Mouse (Mus musculus): ENCODE measurements around the gene Gm42372. TPM values are rescaled to one million over a fixed set of nuclear protein-coding genes. Genes with fewer than 3 reads are reported as not detected.

Gene Gm42372
- polyA plus RNA-seq, 1 experiment from 2014 or later: 0.32 TPM

DNA sequence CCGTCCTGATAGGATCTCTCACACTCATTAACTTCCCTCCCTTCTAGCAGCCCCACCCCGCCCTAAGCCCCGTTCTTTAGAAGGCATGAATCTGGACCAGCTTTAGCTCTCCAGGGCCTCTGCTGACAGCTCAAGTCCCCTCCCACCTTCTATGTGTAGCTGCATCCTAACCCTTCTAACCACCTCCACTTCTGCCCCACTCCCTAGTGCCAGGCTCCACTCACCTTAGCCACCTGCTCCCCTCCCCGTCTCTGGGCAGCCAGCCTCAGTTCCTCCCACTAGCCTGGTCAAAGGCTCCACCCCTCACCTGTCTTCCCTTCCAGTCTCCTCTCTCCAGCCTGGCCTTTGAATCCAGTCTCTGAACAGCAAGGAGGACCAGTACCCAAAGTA, 42.6 kb downstream of the Gm42372 start:
- H3K27me3 ChIP-seq (replicated peaks; ENCODE audit: control insufficient read depth, insufficient read depth, low read length): no peaks in the 10 kb centered on the region
- H3K9me3 ChIP-seq (ENCODE audit: control insufficient read depth, low read length): no peaks in the 10 kb centered on the region
- H3K9ac ChIP-seq (ENCODE audit: low read depth, low read length): peak overlapping the region; percentile 92; the same call in 1 of the 2 replicates
- peak; percentile 2; the same call in 1 of the 2 replicates for ATAC-seq
- 48% methylated on average over 4 of the region's 4 CpGs for WGBS
- peaks cover 13% of the 10 kb centered on the region for H3K36me3 ChIP-seq (ENCODE audit: control insufficient read depth, insufficient read depth, low read length)
- H3K4me3 ChIP-seq (ENCODE audit: low read length): peak overlapping the region; percentile 16
- H3K4me2 ChIP-seq (ENCODE audit: low read depth, low read length): peak overlapping the region; percentile 34
- H3K4me1 ChIP-seq (ENCODE audit: control insufficient read depth, insufficient read depth, low read length): peaks cover 41% of the 10 kb centered on the region
- H3K27ac ChIP-seq (ENCODE audit: low read length): peak overlapping the region; percentile 83

- Histone ChIP-seq H3K4me1 (ENCODE audit: control insufficient read depth, insufficient read depth, low read length) (peaks cover 41% of the 10 kb centered on the region), H3K36me3 (ENCODE audit: control insufficient read depth, insufficient read depth, low read length) (peaks cover 7% of the 10 kb centered on the region), H3K27me3 (replicated peaks; ENCODE audit: control insufficient read depth, insufficient read depth, low read length) (no peaks in the 10 kb centered on the region), H3K27ac (ENCODE audit: low read length) (peak overlapping the region; percentile 95), H3K9ac (ENCODE audit: low read depth, low read length) (peak overlapping the region; percentile 92), H3K4me3 (ENCODE audit: low read length) (peak overlapping the region; percentile 90), H3K4me2 (ENCODE audit: low read depth, low read length) (peak overlapping the region; percentile 77), H3K9me3 (ENCODE audit: control insufficient read depth, low read length) (no peaks in the 10 kb centered on the region)
- WGBS: 72% methylated on average over 9 of the region's 9 CpGs
- no peak for ATAC-seq
Observed at GRCm38 (mm10) chr7:17025896-17026622, 43.2 kb downstream of the Gm42372 start.

- Histone ChIP-seq H3K27me3 (replicated peaks; ENCODE audit: control insufficient read depth, insufficient read depth, low read length) (no peaks in the 10 kb centered on the region), H3K36me3 (ENCODE audit: control insufficient read depth, insufficient read depth, low read length) (peaks cover 9% of the 10 kb centered on the region), H3K27ac (ENCODE audit: low read length) (peak overlapping the region; percentile 95), H3K4me3 (ENCODE audit: low read length) (peak overlapping the region; percentile 90), H3K9me3 (ENCODE audit: control insufficient read depth, low read length) (no peaks in the 10 kb centered on the region), H3K4me1 (ENCODE audit: control insufficient read depth, insufficient read depth, low read length) (peaks cover 41% of the 10 kb centered on the region), H3K4me2 (ENCODE audit: low read depth, low read length) (peak overlapping the region; percentile 77), H3K9ac (ENCODE audit: low read depth, low read length) (peak overlapping the region; percentile 92)
- ATAC-seq: peak; percentile 59
- WGBS: 6% methylated on average over 24 of the region's 24 CpGs
Observed at GRCm38 (mm10) chr7:17026710-17027587, 44.1 kb downstream of the Gm42372 start.

- peak; percentile 82 for ATAC-seq
- H3K36me3 ChIP-seq (ENCODE audit: control insufficient read depth, insufficient read depth, low read length): peaks cover 8% of the 10 kb centered on the region
- H3K4me1 ChIP-seq (ENCODE audit: control insufficient read depth, insufficient read depth, low read length): peaks cover 41% of the 10 kb centered on the region
- H3K9ac ChIP-seq (ENCODE audit: low read depth, low read length): peak within 1 kb of the TSS; percentile 92
- H3K27me3 ChIP-seq (replicated peaks; ENCODE audit: control insufficient read depth, insufficient read depth, low read length): no peaks in the 10 kb centered on the region
- peak within 1 kb of the TSS; percentile 90 for H3K4me3 ChIP-seq (ENCODE audit: low read length)
- peak within 1 kb of the TSS; percentile 77 for H3K4me2 ChIP-seq (ENCODE audit: low read depth, low read length)
- H3K9me3 ChIP-seq (ENCODE audit: control insufficient read depth, low read length): no peaks in the 10 kb centered on the region
- WGBS: under 1% methylated on average over 49 of the region's 58 CpGs
- H3K27ac ChIP-seq (ENCODE audit: low read length): peak within 1 kb of the TSS; percentile 95
Observed at GRCm38 (mm10) chr7:17027588-17028343, 44.9 kb downstream of the Gm42372 start, which contains the start of gene Ppp5c. Gene Ppp5c (minus strand): TSS chr7:17027924.

DNA sequence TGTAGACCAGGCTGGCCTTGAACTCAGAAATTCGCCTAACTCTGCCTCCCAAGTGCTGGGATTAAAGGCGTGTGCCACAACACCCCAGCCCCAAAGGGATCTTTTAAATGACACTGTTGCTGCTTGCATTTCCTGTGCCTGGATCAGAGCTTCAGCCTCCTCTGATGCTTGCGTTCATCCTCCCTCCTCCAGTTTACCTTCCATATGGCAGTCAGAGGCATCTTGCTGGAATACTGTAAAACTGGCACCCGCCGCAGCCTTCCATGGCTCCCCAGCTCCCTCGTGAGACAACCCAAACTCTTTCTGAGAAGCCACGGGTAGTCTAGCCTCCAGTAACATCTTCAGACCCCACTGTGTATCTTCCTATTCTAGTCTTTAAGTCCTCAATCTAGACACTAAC, 46.0 kb downstream of the Gm42372 start:
- no peaks in the 10 kb centered on the region for H3K27me3 ChIP-seq (replicated peaks; ENCODE audit: control insufficient read depth, insufficient read depth, low read length)
- WGBS: 71% methylated on average over 7 of the region's 7 CpGs
- H3K9me3 ChIP-seq (ENCODE audit: control insufficient read depth, low read length): no peaks in the 10 kb centered on the region
- H3K27ac ChIP-seq (ENCODE audit: low read length): peak overlapping the region; percentile 95; the same call in 1 of the 2 replicates
- ATAC-seq: no peak
- H3K36me3 ChIP-seq (ENCODE audit: control insufficient read depth, insufficient read depth, low read length): peaks cover 11% of the 10 kb centered on the region; the same call in 1 of the 2 replicates
- no peak overlapping the region for H3K4me3 ChIP-seq (ENCODE audit: low read length)
- peaks cover 34% of the 10 kb centered on the region for H3K4me1 ChIP-seq (ENCODE audit: control insufficient read depth, insufficient read depth, low read length)
- H3K4me2 ChIP-seq (ENCODE audit: low read depth, low read length): no peak overlapping the region; the same call in 1 of the 2 replicates
- H3K9ac ChIP-seq (ENCODE audit: low read depth, low read length): no peak overlapping the region

GRCm38 (mm10) chr7:17030239-17030638, 47.4 kb downstream of the Gm42372 start:
- H3K4me3 ChIP-seq (ENCODE audit: low read length): no peak overlapping the region
- H3K27me3 ChIP-seq (replicated peaks; ENCODE audit: control insufficient read depth, insufficient read depth, low read length): no peaks in the 10 kb centered on the region
- peaks cover 21% of the 10 kb centered on the region for H3K4me1 ChIP-seq (ENCODE audit: control insufficient read depth, insufficient read depth, low read length)
- H3K4me2 ChIP-seq (ENCODE audit: low read depth, low read length): no peak overlapping the region
- no peak for ATAC-seq
- H3K9ac ChIP-seq (ENCODE audit: low read depth, low read length): no peak overlapping the region
- H3K36me3 ChIP-seq (ENCODE audit: control insufficient read depth, insufficient read depth, low read length): peaks cover 20% of the 10 kb centered on the region
- WGBS: 74% methylated on average over 7 of the region's 7 CpGs
- no peaks in the 10 kb centered on the region for H3K9me3 ChIP-seq (ENCODE audit: control insufficient read depth, low read length)
- no peak overlapping the region for H3K27ac ChIP-seq (ENCODE audit: low read length)

Other genes with a start within 250 kb of the Gm42372 start
- 266 and 271 TPM in 2 replicates for gene Ap2s1, start 244.7 kb upstream of the Gm42372 start, polyA plus RNA-seq (2015; fragmentation: Nextera tagmentation; extraction: Ambion mirVana)
- 44.5 and 49.0 TPM in 2 replicates for gene Slc1a5, start 201.7 kb upstream of the Gm42372 start, polyA plus RNA-seq (2015; fragmentation: Nextera tagmentation; extraction: Ambion mirVana)
- gene Strn4, start 167.2 kb upstream of the Gm42372 start, polyA plus RNA-seq (2015; fragmentation: Nextera tagmentation; extraction: Ambion mirVana): 68.9 and 72.3 TPM in 2 replicates
- gene Fkrp, start 166.4 kb upstream of the Gm42372 start, polyA plus RNA-seq (2015; fragmentation: Nextera tagmentation; extraction: Ambion mirVana): 20.3 and 22.3 TPM in 2 replicates
- 10.3 and 11.5 TPM in 2 replicates for gene Prkd2, start 140.2 kb upstream of the Gm42372 start, polyA plus RNA-seq (2015; fragmentation: Nextera tagmentation; extraction: Ambion mirVana)
- 1.6 and 1.7 TPM in 2 replicates for gene Dact3, start 107.8 kb upstream of the Gm42372 start, polyA plus RNA-seq (2015; fragmentation: Nextera tagmentation; extraction: Ambion mirVana)
- gene Gng8, start 91.3 kb upstream of the Gm42372 start, polyA plus RNA-seq (2015; fragmentation: Nextera tagmentation; extraction: Ambion mirVana): 7.8 and 9.2 TPM in 2 replicates
- gene Ptgir, start 76.6 kb upstream of the Gm42372 start, polyA plus RNA-seq (2015; fragmentation: Nextera tagmentation; extraction: Ambion mirVana): 2.5 and 3.2 TPM in 2 replicates
- gene Calm3, start 59.0 kb upstream of the Gm42372 start, polyA plus RNA-seq (2015; fragmentation: Nextera tagmentation; extraction: Ambion mirVana): 163 and 171 TPM in 2 replicates
- 4.9 and 5.4 TPM in 2 replicates for gene Pnmal2, start 38.4 kb upstream of the Gm42372 start, polyA plus RNA-seq (2015; fragmentation: Nextera tagmentation; extraction: Ambion mirVana)
- gene Pnmal1, start 23.4 kb upstream of the Gm42372 start, polyA plus RNA-seq (2015; fragmentation: Nextera tagmentation; extraction: Ambion mirVana): 2.7 and 2.9 TPM in 2 replicates
- 32.6 and 35.6 TPM in 2 replicates for gene Ccdc8, start 9.6 kb downstream of the Gm42372 start, polyA plus RNA-seq (2015; fragmentation: Nextera tagmentation; extraction: Ambion mirVana)
- gene Ppp5c, start 44.8 kb downstream of the Gm42372 start, polyA plus RNA-seq (2015; fragmentation: Nextera tagmentation; extraction: Ambion mirVana): 83.7 and 88.3 TPM in 2 replicates
- 72.7 and 87.8 TPM in 2 replicates for gene Hif3a, start 79.3 kb downstream of the Gm42372 start, polyA plus RNA-seq (2015; fragmentation: Nextera tagmentation; extraction: Ambion mirVana)
- 0.48 and 0.73 TPM in 2 replicates for gene Psg16, start 91.0 kb downstream of the Gm42372 start, polyA plus RNA-seq (2015; fragmentation: Nextera tagmentation; extraction: Ambion mirVana)
- gene Ceacam3, start 167.2 kb downstream of the Gm42372 start, polyA plus RNA-seq (2015; fragmentation: Nextera tagmentation; extraction: Ambion mirVana): 0.04 TPM in 1 of 2 replicates, not detected in the other
- gene Psg29, start 220.4 kb downstream of the Gm42372 start, polyA plus RNA-seq (2015; fragmentation: Nextera tagmentation; extraction: Ambion mirVana): not detected in 2 replicates